Mouse (Mus musculus): ENCODE data around the gene Mapkapk2.
A peak's percentile ranks its signal among the peaks of the same experiment; 100 is the strongest.

Gene Mapkapk2

GRCm38 (mm10) chr1:131079762-131080161 is 17.9 kb downstream of the Mapkapk2 start:
- peak; percentile 49 for DNase-seq

- peak; percentile 19 for DNase-seq
Measured at GRCm38 (mm10) chr1:131078761-131079330, 18.8 kb downstream of the Mapkapk2 start.

- no peak for DNase-seq
Measured at GRCm38 (mm10) chr1:131075098-131075791, 22.4 kb downstream of the Mapkapk2 start.

GRCm38 (mm10) chr1:131074524-131074938 is 23.1 kb downstream of the Mapkapk2 start:
- no peak for DNase-seq

GRCm38 (mm10) chr1:131072376-131072990 is 25.1 kb downstream of the Mapkapk2 start:
- DNase-seq = no peak

- DNase-seq = no peak
Measured at GRCm38 (mm10) chr1:131069010-131069409, 28.6 kb downstream of the Mapkapk2 start.

- no peak for DNase-seq
Measured at GRCm38 (mm10) chr1:131068011-131068727, 29.5 kb downstream of the Mapkapk2 start.

GRCm38 (mm10) chr1:131064202-131064601 is 33.4 kb downstream of the Mapkapk2 start:
- no peak for DNase-seq

GRCm38 (mm10) chr1:131062821-131063220 is 34.8 kb downstream of the Mapkapk2 start:
- no peak for DNase-seq

GRCm38 (mm10) chr1:131061740-131062254 is 35.8 kb downstream of the Mapkapk2 start:
- no peak for DNase-seq

GRCm38 (mm10) chr1:131060290-131061253 is 37.1 kb downstream of the Mapkapk2 start:
- DNase-seq = peak; percentile 67

- DNase-seq = no peak
Measured at GRCm38 (mm10) chr1:131059841-131060240, 37.8 kb downstream of the Mapkapk2 start.

- no peak for DNase-seq
Measured at GRCm38 (mm10) chr1:131059411-131059810, 38.2 kb downstream of the Mapkapk2 start.

GRCm38 (mm10) chr1:131058431-131058830 is 39.2 kb downstream of the Mapkapk2 start:
- no peak for DNase-seq

GRCm38 (mm10) chr1:131054251-131054650 is 43.4 kb downstream of the Mapkapk2 start:
- no peak for DNase-seq

- no peak for DNase-seq
Measured at GRCm38 (mm10) chr1:131053656-131054055, 44.0 kb downstream of the Mapkapk2 start.

GRCm38 (mm10) chr1:131053239-131053638 is 44.4 kb downstream of the Mapkapk2 start:
- DNase-seq = peak; percentile 65

GRCm38 (mm10) chr1:131051073-131051472 is 46.6 kb downstream of the Mapkapk2 start:
- DNase-seq = no peak

GRCm38 (mm10) chr1:131050617-131051016 is 47.0 kb downstream of the Mapkapk2 start:
- no peak for DNase-seq

- DNase-seq = no peak
Measured at GRCm38 (mm10) chr1:131050011-131050410, 47.6 kb downstream of the Mapkapk2 start.

- DNase-seq = peak; percentile 21
Measured at GRCm38 (mm10) chr1:131049361-131049806, 48.2 kb downstream of the Mapkapk2 start.

- DNase-seq = no peak
Measured at GRCm38 (mm10) chr1:131048946-131049345, 48.7 kb downstream of the Mapkapk2 start.
